Mouse (Mus musculus) T-helper 2 cell (primary cell): ENCODE data around the gene Gpank1.
"Not testable (repeated sequence)": the region's sequence is repeated elsewhere in the genome, so short reads cannot be mapped to it uniquely, and the experiment has no call there.

ENCODE experiments used
- in situ Hi-C: fragments of 300-600 bp; cut with MboI, MseI; formaldehyde crosslinking; loops from one replicate; pipeline ENCODE4 v1.15.1; 2025; ENCODE audit warnings: high pct_unique_total_duplicates

The Gpank1 gene

GRCm38 (mm10) chr17:35100196-35100765 is 21.0 kb upstream of the Gpank1 start:
- in situ Hi-C loops, result loop anchor here (5.0 kb wide), 1 partner anchor 68 kb away; no protein-coding TSS in a partner anchor

GRCm38 (mm10) chr17:35101161-35101560 is 20.1 kb upstream of the Gpank1 start:
- in situ Hi-C loops, result loop anchor here (5.0 kb wide), 1 partner anchor 69 kb away; no protein-coding TSS in a partner anchor

- in situ Hi-C loops, result loop anchor here (5.0 kb wide), 1 partner anchor 70 kb away; no protein-coding TSS in a partner anchor
Observed at GRCm38 (mm10) chr17:35102299-35102698, 19.0 kb upstream of the Gpank1 start.

- in situ Hi-C loops, result loop anchor here (5.0 kb wide), 1 partner anchor 71 kb away; no protein-coding TSS in a partner anchor
Observed at GRCm38 (mm10) chr17:35103221-35103690, 18.0 kb upstream of the Gpank1 start.

GRCm38 (mm10) chr17:35104079-35104478 is 17.2 kb upstream of the Gpank1 start:
- in situ Hi-C loops, result loop anchor here (5.0 kb wide), 1 partner anchor 72 kb away; no protein-coding TSS in a partner anchor

GRCm38 (mm10) chr17:35104754-35105153 is 16.5 kb upstream of the Gpank1 start:
- in situ Hi-C loops, result loop anchor here (5.0 kb wide), 1 partner anchor 72 kb away; no protein-coding TSS in a partner anchor

GRCm38 (mm10) chr17:35105740-35106389 is 15.4 kb upstream of the Gpank1 start:
- in situ Hi-C loops, result no loop called here

GRCm38 (mm10) chr17:35106522-35106921 is 14.7 kb upstream of the Gpank1 start:
- in situ Hi-C loops, result no loop called here

GRCm38 (mm10) chr17:35108097-35108496 is 13.2 kb upstream of the Gpank1 start, which contains the start of gene Ly6g5c:
TSS of gene Ly6g5c (plus strand) at chr17:35108279.
- in situ Hi-C loops, result no loop called here

- in situ Hi-C loops, result loop anchor here (10.0 kb wide), 1 partner anchor 107 kb away; the partner anchor contains the start of gene Vars
Observed at GRCm38 (mm10) chr17:35111774-35112173, 9.5 kb upstream of the Gpank1 start.

GRCm38 (mm10) chr17:35115046-35116019 is 5.9 kb upstream of the Gpank1 start, which contains the start of gene Ly6g5b:
TSS of gene Ly6g5b (minus strand) at chr17:35115428.
- in situ Hi-C loops, result loop anchor here (10.0 kb wide), 1 partner anchor 111 kb away; the partner anchor contains the start of gene Vars

GRCm38 (mm10) chr17:35120745-35121142 is 511 bp upstream of the Gpank1 start:
- in situ Hi-C loops, result no loop called here

- in situ Hi-C loops, result no loop called here
Observed at GRCm38 (mm10) chr17:35121871-35122303, 632 bp downstream of the Gpank1 start, which contains the start of gene Csnk2b. TSS of gene Csnk2b (minus strand) at chr17:35122053.

- in situ Hi-C loops, result not testable (repeated sequence)
Observed at GRCm38 (mm10) chr17:35123287-35123686, 2.0 kb downstream of the Gpank1 start.

GRCm38 (mm10) chr17:35124261-35124896 is 3.1 kb downstream of the Gpank1 start:
- in situ Hi-C loops, result not testable (repeated sequence)

GRCm38 (mm10) chr17:35125081-35125480 is 3.8 kb downstream of the Gpank1 start:
- in situ Hi-C loops, result no loop called here

GRCm38 (mm10) chr17:35125578-35125977 is 4.3 kb downstream of the Gpank1 start:
- in situ Hi-C loops, result no loop called here

GRCm38 (mm10) chr17:35126206-35126611 is 5.0 kb downstream of the Gpank1 start, which contains the start of gene D17H6S53E:
TSS of gene D17H6S53E (plus strand) at chr17:35126373.
- in situ Hi-C loops, result no loop called here

GRCm38 (mm10) chr17:35127017-35127416 is 5.8 kb downstream of the Gpank1 start:
- in situ Hi-C loops, result no loop called here

GRCm38 (mm10) chr17:35128996-35129395 is 7.7 kb downstream of the Gpank1 start:
- in situ Hi-C loops, result no loop called here

GRCm38 (mm10) chr17:35131038-35131437 is 9.8 kb downstream of the Gpank1 start:
- in situ Hi-C loops, result no loop called here
